Mouse (Mus musculus) midbrain, embryonic 16.5 days (tissue): ENCODE measurements around the gene Bcar1. TPM values are rescaled to one million over a fixed set of nuclear protein-coding genes. Genes with fewer than 3 reads are reported as not detected.
A peak's percentile ranks its signal among the peaks of the same experiment; 100 is the strongest.

Experiments
- ATAC-seq: fragments of 200-750 bp; cut with Nextera tagmentation; 2 replicates; pipeline ENCODE4 v1.8.0; 2017; ENCODE audit warnings: moderate TSS enrichment
- H3K27ac ChIP-seq: fragments of 300-500 bp; sonication (generic); 2 replicates; pipeline ENCODE4 v1.5.1; 2014; ENCODE audit warnings: mild to moderate bottlenecking, low read length, mixed read lengths
- H3K27me3 ChIP-seq: fragments of 300-500 bp; sonication (generic); 2 replicates; pipeline ENCODE4 v1.6.1; 2014; ENCODE audit warnings: low read depth, low read length, mixed read lengths; ENCODE audit not compliant: control insufficient read depth, insufficient read depth
- H3K36me3 ChIP-seq: fragments of 300-500 bp; sonication (generic); 2 replicates; pipeline ENCODE4 v1.6.1; 2014; ENCODE audit warnings: mild to moderate bottlenecking, low read length, moderate library complexity, mixed read lengths; ENCODE audit not compliant: control insufficient read depth, insufficient read depth
- H3K4me1 ChIP-seq: fragments of 300-500 bp; sonication (generic); 2 replicates; pipeline ENCODE4 v1.6.1; 2014; ENCODE audit warnings: mild to moderate bottlenecking, low read length, mixed read lengths; ENCODE audit not compliant: control insufficient read depth, insufficient read depth
- H3K4me2 ChIP-seq: fragments of 300-500 bp; sonication (generic); 2 replicates; pipeline ENCODE4 v1.6.1; 2014; ENCODE audit warnings: mild to moderate bottlenecking, low read length, mixed read lengths
- H3K4me3 ChIP-seq: fragments of 300-500 bp; sonication (generic); 2 replicates; pipeline ENCODE4 v1.5.1; 2014; ENCODE audit warnings: low read depth, mild to moderate bottlenecking, low read length, moderate library complexity, mixed read lengths
- H3K9ac ChIP-seq: fragments of 300-500 bp; sonication (generic); 2 replicates; pipeline ENCODE4 v1.6.1; 2014; ENCODE audit warnings: low read depth, low read length, mixed read lengths
- H3K9me3 ChIP-seq: fragments of 300-500 bp; sonication (generic); replicated peaks from 2 replicates; pipeline ENCODE4 v1.6.1; 2014; ENCODE audit warnings: mild to moderate bottlenecking, low read length, mixed read lengths; ENCODE audit not compliant: control insufficient read depth, poor library complexity, severe bottlenecking
- WGBS: fragments of 180-500 bp; shearing (Covaris S2); extraction: QIAGEN DNeasy Blood & Tissue Kit; methylation state at CpG from one replicate; pipeline ENCODE4 v1.1.7; 2014; 5-methylcytosine and 5-hydroxymethylcytosine counted together
- polyA plus RNA-seq: library from polyadenylated mRNA; unstranded; fragments of >200 nt; fragmentation: Nextera tagmentation; extraction: Ambion mirVana; gene quantifications from 2 replicates; pipeline ENCODE4 v1.2.1, GENCODE M21; 2015

Gene Bcar1
- polyA plus RNA-seq, 1 experiment from 2014 or later: 43.3 TPM

DNA sequence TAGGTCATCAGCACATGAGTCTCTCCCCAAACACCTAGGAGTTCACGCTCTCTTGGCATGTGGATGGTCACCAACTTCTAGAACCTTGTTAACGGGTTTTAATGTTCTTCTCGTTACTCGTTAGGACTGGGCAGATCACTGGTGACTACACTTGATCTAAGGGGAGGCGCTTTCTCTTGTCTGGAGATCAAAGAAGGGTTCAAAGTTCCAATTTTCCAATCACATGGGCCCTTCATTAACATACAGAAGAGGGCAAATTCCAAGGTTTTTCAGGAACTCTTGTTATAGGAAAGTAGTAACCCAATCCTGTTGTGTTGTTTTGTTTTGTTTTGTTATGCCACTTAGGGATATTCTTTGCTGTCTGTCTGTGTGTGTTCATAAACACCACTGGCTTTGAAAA lies 15.2 kb upstream of the Bcar1 start:
- Histone ChIP-seq H3K36me3 (no peaks in the 10 kb centered on the region), H3K4me2 (no peak overlapping the region), H3K4me3 (no peak overlapping the region), H3K4me1 (no peaks in the 10 kb centered on the region), H3K27me3 (no peaks in the 10 kb centered on the region), H3K9me3 (no peaks in the 10 kb centered on the region), H3K27ac (no peak overlapping the region), H3K9ac (no peak overlapping the region)
- no peak for ATAC-seq
- WGBS: 81% methylated on average over 5 of the region's 5 CpGs

DNA sequence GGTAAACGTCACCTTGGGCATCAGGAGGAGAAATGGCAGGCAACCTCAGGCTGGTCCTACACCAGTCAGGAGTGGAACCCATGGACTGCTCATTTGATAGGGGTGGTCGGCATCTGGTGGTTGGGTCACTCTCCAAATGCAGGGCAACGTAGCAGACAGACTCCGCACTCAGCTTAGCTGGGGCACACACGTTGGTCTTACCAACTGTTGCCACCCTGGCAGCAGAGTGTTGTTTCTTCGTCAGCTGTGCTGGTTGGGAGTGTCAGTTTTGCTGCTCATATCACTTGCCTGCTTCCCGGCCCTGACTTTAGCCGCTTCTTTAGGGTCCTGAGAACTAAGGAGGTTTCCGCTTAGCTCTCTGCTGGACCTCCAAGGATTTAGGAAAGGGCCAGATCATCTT lies 14.0 kb upstream of the Bcar1 start:
- no peak overlapping the region for H3K27ac ChIP-seq
- no peak overlapping the region for H3K4me2 ChIP-seq
- H3K4me1 ChIP-seq: no peaks in the 10 kb centered on the region
- 91% methylated on average over 9 of the region's 9 CpGs for WGBS
- no peaks in the 10 kb centered on the region for H3K9me3 ChIP-seq
- H3K4me3 ChIP-seq: no peak overlapping the region
- no peak overlapping the region for H3K9ac ChIP-seq
- no peaks in the 10 kb centered on the region for H3K36me3 ChIP-seq
- no peaks in the 10 kb centered on the region for H3K27me3 ChIP-seq
- no peak for ATAC-seq

DNA sequence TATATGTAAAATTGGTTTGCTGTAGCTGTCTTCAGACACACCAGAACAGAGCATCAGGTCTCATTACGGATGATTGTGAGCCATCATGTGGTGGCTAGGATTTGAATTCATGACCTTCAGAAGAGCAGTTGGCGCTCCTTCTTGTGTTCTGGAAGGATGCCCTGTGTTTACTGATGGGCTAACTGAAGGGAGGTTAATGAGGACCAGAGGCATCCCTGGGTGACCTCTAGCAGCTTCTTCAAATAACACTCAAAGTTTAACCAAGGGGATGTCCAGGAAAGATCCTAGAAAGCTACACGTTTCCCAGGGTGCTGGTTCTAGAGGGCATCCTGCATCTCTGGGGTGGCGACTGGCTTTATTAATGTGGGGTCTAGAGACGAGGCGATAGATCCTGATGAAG lies 11.1 kb upstream of the Bcar1 start:
- WGBS: 92% methylated on average over 6 of the region's 6 CpGs
- H3K4me1 ChIP-seq: no peaks in the 10 kb centered on the region
- H3K36me3 ChIP-seq: no peaks in the 10 kb centered on the region
- ATAC-seq: no peak
- H3K9ac ChIP-seq: no peak overlapping the region
- H3K4me2 ChIP-seq: no peak overlapping the region
- no peak overlapping the region for H3K4me3 ChIP-seq
- no peaks in the 10 kb centered on the region for H3K9me3 ChIP-seq
- no peaks in the 10 kb centered on the region for H3K27me3 ChIP-seq
- H3K27ac ChIP-seq: no peak overlapping the region

DNA sequence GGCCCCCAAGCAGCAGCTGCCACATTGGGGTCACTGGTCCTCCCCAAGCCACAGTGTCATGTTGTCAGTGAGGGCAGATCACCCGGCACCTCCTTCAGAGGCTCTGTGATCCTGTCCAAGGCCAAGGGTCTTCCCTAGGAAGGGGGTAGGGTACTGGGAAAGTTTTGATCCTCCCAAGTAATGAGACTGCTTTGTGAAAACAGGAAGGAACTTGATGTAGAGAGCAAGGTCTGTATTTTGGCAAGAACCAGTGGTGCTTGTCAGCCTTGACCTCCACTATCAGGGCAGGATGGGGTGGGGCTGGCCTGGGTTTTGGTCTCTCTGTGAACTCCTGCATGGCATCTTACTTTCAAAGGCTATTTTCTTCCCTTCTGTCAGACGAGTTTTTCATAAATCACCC lies 10.5 kb upstream of the Bcar1 start:
- WGBS: 64% methylated on average over 2 of the region's 2 CpGs
- Histone ChIP-seq H3K36me3 (no peaks in the 10 kb centered on the region), H3K9me3 (no peaks in the 10 kb centered on the region), H3K4me3 (no peak overlapping the region), H3K27ac (no peak overlapping the region), H3K9ac (no peak overlapping the region), H3K27me3 (no peaks in the 10 kb centered on the region), H3K4me2 (no peak overlapping the region), H3K4me1 (no peaks in the 10 kb centered on the region)
- no peak for ATAC-seq

DNA sequence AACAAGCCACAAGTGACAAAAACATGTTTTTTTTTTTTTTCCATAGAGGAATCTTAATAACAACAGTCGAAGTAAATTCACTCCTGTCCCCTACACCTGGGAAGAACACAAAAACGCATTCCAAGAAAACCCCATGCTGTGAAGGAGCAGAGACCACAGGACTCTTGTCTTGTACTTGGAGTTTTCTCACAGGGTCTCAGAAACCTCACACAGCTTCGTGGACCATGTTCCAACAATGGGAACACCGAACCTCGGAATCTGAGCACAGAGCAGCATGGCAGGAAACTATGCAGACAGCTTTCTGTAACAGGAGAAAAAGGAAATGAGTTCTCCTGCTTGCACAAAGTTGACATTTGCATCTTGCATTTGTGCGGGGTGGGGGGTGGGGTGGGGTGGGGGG lies 5.2 kb upstream of the Bcar1 start:
- no peak overlapping the region for H3K27ac ChIP-seq
- 67% methylated on average over 6 of the region's 6 CpGs for WGBS

DNA sequence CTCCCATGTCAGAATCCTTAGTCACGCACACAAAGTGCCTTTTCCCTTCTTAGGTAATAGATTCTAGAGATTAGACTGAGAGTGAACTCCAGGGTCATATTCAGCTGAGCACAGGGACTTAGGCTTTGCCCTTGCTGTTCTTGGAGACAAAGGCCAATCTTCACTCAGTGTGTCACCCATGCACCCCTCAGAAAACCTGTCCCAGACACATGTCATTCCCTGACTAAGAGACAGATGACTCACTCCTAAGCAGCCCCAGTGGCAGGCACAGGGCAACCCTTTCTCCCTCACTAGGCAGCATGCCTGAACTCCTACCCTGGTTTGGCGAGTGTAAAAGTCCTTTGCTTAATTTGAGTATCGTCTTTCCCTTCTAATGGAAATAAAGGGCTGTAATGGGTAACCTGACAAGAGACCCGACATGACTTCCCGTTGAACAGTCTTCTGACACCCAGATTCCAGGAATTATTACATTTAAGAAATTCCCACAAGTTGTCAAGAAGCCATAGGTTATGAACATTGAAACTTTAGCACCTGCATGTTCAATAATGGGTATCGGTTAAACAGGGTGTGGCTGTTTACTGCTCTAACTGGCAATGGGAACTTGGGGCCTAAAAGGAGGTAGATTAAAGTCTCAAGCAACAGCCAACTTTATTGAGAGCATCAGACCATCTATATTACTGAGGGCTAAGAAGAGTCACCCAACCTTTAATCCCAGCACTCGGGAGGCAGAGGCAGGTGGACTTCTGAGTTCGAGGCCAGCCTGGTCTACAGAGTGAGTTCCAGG lies 4.4 kb upstream of the Bcar1 start:
- Histone ChIP-seq H3K36me3 (no peaks in the 10 kb centered on the region), H3K4me1 (peaks cover 11% of the 10 kb centered on the region), H3K4me2 (no peak overlapping the region), H3K4me3 (no peak overlapping the region), H3K9me3 (no peaks in the 10 kb centered on the region), H3K27ac (no peak overlapping the region), H3K9ac (no peak overlapping the region), H3K27me3 (no peaks in the 10 kb centered on the region)
- 84% methylated on average over 8 of the region's 8 CpGs for WGBS
- ATAC-seq: no peak

More for the DNA sequence above, 5.2 kb upstream of the Bcar1 start:
- Histone ChIP-seq H3K4me2 (no peak overlapping the region), H3K9ac (no peak overlapping the region), H3K9me3 (no peaks in the 10 kb centered on the region), H3K36me3 (no peaks in the 10 kb centered on the region), H3K4me3 (no peak overlapping the region), H3K4me1 (peaks cover 11% of the 10 kb centered on the region), H3K27me3 (no peaks in the 10 kb centered on the region)
- ATAC-seq: no peak

DNA sequence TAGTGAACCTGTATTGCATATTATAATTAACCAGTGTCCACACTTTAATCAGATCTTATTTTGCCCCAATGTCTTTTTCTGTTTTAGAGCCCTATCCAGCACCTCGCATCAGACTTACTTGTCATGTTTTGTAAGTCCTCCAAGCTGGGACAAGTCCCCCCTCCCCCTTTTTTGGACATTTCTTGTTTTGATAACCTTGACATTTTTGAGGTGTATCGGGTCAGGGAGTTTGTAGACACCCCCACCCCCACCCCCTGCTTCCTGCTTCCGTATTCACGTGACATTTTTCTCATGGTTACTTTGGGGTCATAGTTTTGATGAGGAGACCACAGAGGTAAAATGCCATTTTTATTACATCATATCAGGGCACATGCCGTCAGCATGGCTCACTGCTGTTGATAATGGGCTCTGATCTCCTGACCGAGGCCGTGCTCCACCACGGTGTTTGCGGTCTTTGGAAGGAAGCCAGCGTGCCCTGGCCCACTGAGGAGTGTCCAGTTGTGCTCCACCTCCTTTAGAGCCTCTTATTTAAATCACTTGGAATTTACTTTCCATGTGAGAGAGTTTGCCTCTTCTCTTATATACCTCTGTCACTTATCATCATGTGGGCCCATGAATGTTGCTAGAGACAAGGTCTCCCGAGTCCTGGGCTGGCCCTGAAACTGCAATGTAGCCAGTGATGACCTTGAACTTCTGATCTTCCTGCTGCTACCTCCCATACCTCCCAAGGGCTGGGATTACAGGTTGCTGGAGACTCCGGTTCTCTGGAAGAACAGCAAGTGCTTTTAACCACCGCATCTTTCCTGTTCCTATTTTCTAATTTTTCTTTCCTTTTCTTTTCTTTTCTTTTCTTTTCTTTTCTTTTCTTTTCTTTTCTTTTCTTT lies 3.2 kb upstream of the Bcar1 start:
- Histone ChIP-seq H3K36me3 (no peaks in the 10 kb centered on the region), H3K4me1 (peaks cover 22% of the 10 kb centered on the region), H3K4me2 (no peak overlapping the region), H3K9me3 (no peaks in the 10 kb centered on the region), H3K4me3 (no peak overlapping the region), H3K27ac (no peak overlapping the region), H3K9ac (no peak overlapping the region), H3K27me3 (no peaks in the 10 kb centered on the region)
- ATAC-seq: no peak
- 83% methylated on average over 13 of the region's 13 CpGs for WGBS

DNA sequence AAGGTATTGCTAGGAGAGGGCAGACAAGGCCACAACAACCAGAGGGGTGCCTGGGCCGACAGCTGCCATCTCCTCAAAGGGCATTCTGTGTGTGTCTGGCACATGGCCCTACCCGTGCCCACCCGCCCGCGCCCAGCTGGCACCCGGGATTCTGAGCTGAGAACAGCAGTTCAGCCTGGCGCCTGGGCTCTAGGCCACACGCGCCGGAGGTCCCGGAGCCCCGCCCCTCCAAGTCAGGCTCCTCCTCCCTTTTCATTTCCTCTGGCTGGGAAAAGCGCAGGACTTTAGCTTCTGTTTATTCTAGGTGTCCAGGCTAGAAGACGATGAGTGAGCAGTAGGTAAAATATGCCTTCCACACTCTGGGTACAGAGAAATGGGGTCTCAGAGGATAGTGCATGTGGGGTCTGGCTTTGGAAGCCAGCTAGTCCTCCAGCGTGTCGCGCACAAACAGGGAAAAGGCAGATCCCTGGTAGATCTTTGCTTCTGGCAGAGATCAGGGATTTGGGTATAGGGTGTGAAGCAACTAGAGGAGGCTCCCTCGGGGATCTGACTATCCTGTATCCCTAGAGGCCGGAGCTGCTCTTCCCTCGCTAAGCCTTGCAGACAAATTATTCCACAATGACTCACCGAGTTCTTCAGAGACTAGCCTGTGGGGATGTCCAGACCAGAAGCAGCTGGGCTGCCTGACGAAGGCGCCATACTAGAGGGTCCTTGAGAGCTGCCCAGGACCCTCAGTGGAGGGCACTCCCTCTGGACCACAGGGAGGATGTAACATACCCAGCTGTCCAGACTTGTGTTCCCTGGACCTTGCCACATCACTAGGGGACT lies 2.2 kb upstream of the Bcar1 start:
- H3K9me3 ChIP-seq: no peaks in the 10 kb centered on the region
- peaks cover 32% of the 10 kb centered on the region for H3K4me1 ChIP-seq
- WGBS: 5% methylated on average over 23 of the region's 23 CpGs
- peak overlapping the region; percentile 31 for H3K4me2 ChIP-seq
- ATAC-seq: no peak
- H3K36me3 ChIP-seq: no peaks in the 10 kb centered on the region
- H3K9ac ChIP-seq: no peak overlapping the region
- H3K4me3 ChIP-seq: peak overlapping the region; percentile 1; the same call in 1 of the 2 replicates
- H3K27ac ChIP-seq: no peak overlapping the region
- no peaks in the 10 kb centered on the region for H3K27me3 ChIP-seq
